Mouse (Mus musculus): ENCODE measurements around the gene Vav3. TPM values are rescaled to one million over a fixed set of nuclear protein-coding genes. Genes with fewer than 3 reads are reported as not detected.

Vav3 gene
- polyA plus RNA-seq, 1 experiment from 2014 or later: 2.9 TPM

GRCm38 (mm10) chr3:109578983-109579382 is 238.5 kb downstream of the Vav3 start:
- Histone ChIP-seq H3K27ac (ENCODE audit: low read length) (no peak overlapping the region), H3K4me1 (ENCODE audit: control insufficient read depth, low read depth, low read length) (no peaks in the 10 kb centered on the region)

GRCm38 (mm10) chr3:109585946-109586345 is 245.5 kb downstream of the Vav3 start:
- H3K27ac ChIP-seq (ENCODE audit: low read length): no peak overlapping the region
- H3K9ac ChIP-seq (ENCODE audit: low read depth, low read length): no peak overlapping the region
- H3K4me3 ChIP-seq (ENCODE audit: low read depth, low read length): no peak overlapping the region
- no peak for ATAC-seq (ENCODE audit: low read depth)
- H3K4me2 ChIP-seq (ENCODE audit: low read depth, low read length): no peak overlapping the region
- H3K36me3 ChIP-seq (ENCODE audit: control insufficient read depth, insufficient read depth): no peaks in the 10 kb centered on the region
- no peaks in the 10 kb centered on the region for H3K27me3 ChIP-seq (ENCODE audit: control insufficient read depth, insufficient read depth, low read depth, low read length)
- no peaks in the 10 kb centered on the region for H3K4me1 ChIP-seq (ENCODE audit: control insufficient read depth, low read depth, low read length)
- H3K9me3 ChIP-seq (replicated peaks; ENCODE audit: control insufficient read depth, low read length): no peaks in the 10 kb centered on the region

More at GRCm38 (mm10) chr3:109578983-109579382, 238.5 kb downstream of the Vav3 start:
- no peak for ATAC-seq (ENCODE audit: low read depth)
- Histone ChIP-seq H3K27me3 (ENCODE audit: control insufficient read depth, insufficient read depth, low read depth, low read length) (no peaks in the 10 kb centered on the region), H3K9ac (ENCODE audit: low read depth, low read length) (no peak overlapping the region), H3K36me3 (ENCODE audit: control insufficient read depth, insufficient read depth) (no peaks in the 10 kb centered on the region), H3K4me3 (ENCODE audit: low read depth, low read length) (no peak overlapping the region), H3K9me3 (replicated peaks; ENCODE audit: control insufficient read depth, low read length) (no peaks in the 10 kb centered on the region), H3K4me2 (ENCODE audit: low read depth, low read length) (no peak overlapping the region)
- 60% methylated on average over 7 of the region's 7 CpGs for WGBS (ENCODE audit: insufficient replicate concordance)

- no peaks in the 10 kb centered on the region for H3K36me3 ChIP-seq (ENCODE audit: control insufficient read depth, insufficient read depth)
- H3K4me1 ChIP-seq (ENCODE audit: control insufficient read depth, low read depth, low read length): no peaks in the 10 kb centered on the region
- no peaks in the 10 kb centered on the region for H3K27me3 ChIP-seq (ENCODE audit: control insufficient read depth, insufficient read depth, low read depth, low read length)
- no peak for ATAC-seq (ENCODE audit: low read depth)
- no peak overlapping the region for H3K4me3 ChIP-seq (ENCODE audit: low read depth, low read length)
- no peak overlapping the region for H3K27ac ChIP-seq (ENCODE audit: low read length)
- 83% methylated on average over 6 of the region's 6 CpGs for whole genome bisulfite sequencing (ENCODE audit: insufficient replicate concordance)
- no peak overlapping the region for H3K4me2 ChIP-seq (ENCODE audit: low read depth, low read length)
- H3K9ac ChIP-seq (ENCODE audit: low read depth, low read length): no peak overlapping the region
- no peaks in the 10 kb centered on the region for H3K9me3 ChIP-seq (replicated peaks; ENCODE audit: control insufficient read depth, low read length)
Observed at GRCm38 (mm10) chr3:109592970-109593369, 252.5 kb downstream of the Vav3 start.

GRCm38 (mm10) chr3:109596084-109596483 is 255.6 kb downstream of the Vav3 start:
- no peak overlapping the region for H3K27ac ChIP-seq (ENCODE audit: low read length)
- no peak for ATAC-seq (ENCODE audit: low read depth)
- H3K4me1 ChIP-seq (ENCODE audit: control insufficient read depth, low read depth, low read length): no peaks in the 10 kb centered on the region
- WGBS (ENCODE audit: insufficient replicate concordance): 65% methylated on average over 3 of the region's 3 CpGs
- no peak overlapping the region for H3K4me3 ChIP-seq (ENCODE audit: low read depth, low read length)
- H3K27me3 ChIP-seq (ENCODE audit: control insufficient read depth, insufficient read depth, low read depth, low read length): no peaks in the 10 kb centered on the region
- H3K36me3 ChIP-seq (ENCODE audit: control insufficient read depth, insufficient read depth): no peaks in the 10 kb centered on the region
- H3K9ac ChIP-seq (ENCODE audit: low read depth, low read length): no peak overlapping the region
- H3K4me2 ChIP-seq (ENCODE audit: low read depth, low read length): no peak overlapping the region
- H3K9me3 ChIP-seq (replicated peaks; ENCODE audit: control insufficient read depth, low read length): no peaks in the 10 kb centered on the region

GRCm38 (mm10) chr3:109600699-109601451 is 260.4 kb downstream of the Vav3 start:
- Histone ChIP-seq H3K4me3 (ENCODE audit: low read depth, low read length) (no peak overlapping the region), H3K27ac (ENCODE audit: low read length) (no peak overlapping the region), H3K4me1 (ENCODE audit: control insufficient read depth, low read depth, low read length) (no peaks in the 10 kb centered on the region), H3K9me3 (replicated peaks; ENCODE audit: control insufficient read depth, low read length) (no peaks in the 10 kb centered on the region), H3K27me3 (ENCODE audit: control insufficient read depth, insufficient read depth, low read depth, low read length) (no peaks in the 10 kb centered on the region), H3K9ac (ENCODE audit: low read depth, low read length) (no peak overlapping the region), H3K36me3 (ENCODE audit: control insufficient read depth, insufficient read depth) (no peaks in the 10 kb centered on the region), H3K4me2 (ENCODE audit: low read depth, low read length) (no peak overlapping the region)
- 50% methylated on average over 4 of the region's 4 CpGs for WGBS (ENCODE audit: insufficient replicate concordance)
- ATAC-seq (ENCODE audit: low read depth): no peak

- no peak overlapping the region for H3K4me3 ChIP-seq (ENCODE audit: low read depth, low read length)
- no peaks in the 10 kb centered on the region for H3K36me3 ChIP-seq (ENCODE audit: control insufficient read depth, insufficient read depth)
- no peaks in the 10 kb centered on the region for H3K9me3 ChIP-seq (replicated peaks; ENCODE audit: control insufficient read depth, low read length)
- 55% methylated on average over 1 of the region's 1 CpGs for WGBS (ENCODE audit: insufficient replicate concordance)
- H3K4me2 ChIP-seq (ENCODE audit: low read depth, low read length): no peak overlapping the region
- H3K27ac ChIP-seq (ENCODE audit: low read length): no peak overlapping the region
- H3K27me3 ChIP-seq (ENCODE audit: control insufficient read depth, insufficient read depth, low read depth, low read length): no peaks in the 10 kb centered on the region
- ATAC-seq (ENCODE audit: low read depth): no peak
- H3K4me1 ChIP-seq (ENCODE audit: control insufficient read depth, low read depth, low read length): no peaks in the 10 kb centered on the region
- no peak overlapping the region for H3K9ac ChIP-seq (ENCODE audit: low read depth, low read length)
Observed at GRCm38 (mm10) chr3:109602753-109603152, 262.3 kb downstream of the Vav3 start.

GRCm38 (mm10) chr3:109606121-109606520 is 265.7 kb downstream of the Vav3 start:
- no peak for ATAC-seq (ENCODE audit: low read depth)
- Histone ChIP-seq H3K36me3 (ENCODE audit: control insufficient read depth, insufficient read depth) (no peaks in the 10 kb centered on the region), H3K4me2 (ENCODE audit: low read depth, low read length) (no peak overlapping the region), H3K27ac (ENCODE audit: low read length) (no peak overlapping the region), H3K4me1 (ENCODE audit: control insufficient read depth, low read depth, low read length) (no peaks in the 10 kb centered on the region), H3K9me3 (replicated peaks; ENCODE audit: control insufficient read depth, low read length) (no peaks in the 10 kb centered on the region), H3K9ac (ENCODE audit: low read depth, low read length) (no peak overlapping the region), H3K4me3 (ENCODE audit: low read depth, low read length) (no peak overlapping the region), H3K27me3 (ENCODE audit: control insufficient read depth, insufficient read depth, low read depth, low read length) (no peaks in the 10 kb centered on the region)
- WGBS (ENCODE audit: insufficient replicate concordance): 60% methylated on average over 2 of the region's 2 CpGs

- H3K9ac ChIP-seq (ENCODE audit: low read depth, low read length): no peak overlapping the region
- no peak overlapping the region for H3K4me2 ChIP-seq (ENCODE audit: low read depth, low read length)
- no peak for ATAC-seq (ENCODE audit: low read depth)
- no peaks in the 10 kb centered on the region for H3K4me1 ChIP-seq (ENCODE audit: control insufficient read depth, low read depth, low read length)
- no peaks in the 10 kb centered on the region for H3K27me3 ChIP-seq (ENCODE audit: control insufficient read depth, insufficient read depth, low read depth, low read length)
- no peak overlapping the region for H3K27ac ChIP-seq (ENCODE audit: low read length)
- WGBS (ENCODE audit: insufficient replicate concordance): 59% methylated on average over 3 of the region's 3 CpGs
- no peaks in the 10 kb centered on the region for H3K9me3 ChIP-seq (replicated peaks; ENCODE audit: control insufficient read depth, low read length)
- H3K36me3 ChIP-seq (ENCODE audit: control insufficient read depth, insufficient read depth): no peaks in the 10 kb centered on the region
- no peak overlapping the region for H3K4me3 ChIP-seq (ENCODE audit: low read depth, low read length)
Observed at GRCm38 (mm10) chr3:109621721-109622120, 281.3 kb downstream of the Vav3 start.

- H3K27ac ChIP-seq (ENCODE audit: low read length): no peak overlapping the region
- no peaks in the 10 kb centered on the region for H3K27me3 ChIP-seq (ENCODE audit: control insufficient read depth, insufficient read depth, low read depth, low read length)
- WGBS (ENCODE audit: insufficient replicate concordance): 74% methylated on average over 1 of the region's 1 CpGs
- no peaks in the 10 kb centered on the region for H3K36me3 ChIP-seq (ENCODE audit: control insufficient read depth, insufficient read depth)
- H3K4me1 ChIP-seq (ENCODE audit: control insufficient read depth, low read depth, low read length): no peaks in the 10 kb centered on the region
- H3K9me3 ChIP-seq (replicated peaks; ENCODE audit: control insufficient read depth, low read length): no peaks in the 10 kb centered on the region
- no peak overlapping the region for H3K4me2 ChIP-seq (ENCODE audit: low read depth, low read length)
- no peak for ATAC-seq (ENCODE audit: low read depth)
- no peak overlapping the region for H3K4me3 ChIP-seq (ENCODE audit: low read depth, low read length)
- H3K9ac ChIP-seq (ENCODE audit: low read depth, low read length): no peak overlapping the region
Observed at GRCm38 (mm10) chr3:109622361-109622760, 281.9 kb downstream of the Vav3 start.

Data from liver, embryonic 16.5 days (tissue).